Mouse (Mus musculus): ENCODE results near the gene Mast4.

- TF ChIP-seq TAL1 (IDR thresholded peaks at IDR 0.05; ENCODE audit: low read length) (no peak), GATA1 (IDR thresholded peaks at IDR 0.05; ENCODE audit: low read length) (no peak)
Observed at GRCm38 (mm10) chr13:103059995-103060652, 274.2 kb downstream of the Mast4 start.

Data from erythroblast, embryonic 14.5 days (primary cell).